Mouse (Mus musculus) erythroid progenitor cell, adult 5-6 weeks (primary cell): Measurements from ENCODE around the gene Lbr. TPM values are rescaled to one million over a fixed set of nuclear protein-coding genes. Genes with fewer than 3 reads are reported as not detected.
A peak's percentile ranks its signal among the peaks of the same experiment; 100 is the strongest.

Source experiments
- ATAC-seq: replicated peaks from 2 replicates; pipeline ENCODE4 v1.8.0; 2016; ENCODE audit warnings: moderate number of reproducible peaks, mild to moderate bottlenecking, moderate TSS enrichment, inconsistent platforms; ENCODE audit not compliant: poor library complexity, low FRiP score, severe bottlenecking
- total RNA-seq, 2 experiments: library from RNA; stranded (forward) in 1 of 2; stranded (reverse) in 1 of 2; fragments of 150-400 nt in 1 of 2; fragments of 186-747, 209-891 nt in 1 of 2; gene quantifications; 2 replicates each; pipeline versions ENCODE4 v1.2.3 to v1.2.4; 2015 to 2017; ENCODE audit warnings: low replicate concordance in 2 of 2

The Lbr gene
- total RNA-seq, 2 experiments from 2014 or later: 1,191 to 1,371 TPM

- ATAC-seq: no peak
These were observed 12.0 kb upstream of the Lbr start for GRCm38 (mm10) chr1:181854829-181855228.

- ATAC-seq: no peak; the same call in 1 of the 2 replicates
These were observed 10.4 kb upstream of the Lbr start for GRCm38 (mm10) chr1:181853081-181853736.

GRCm38 (mm10) chr1:181852466-181852865, 9.6 kb upstream of the Lbr start:
- no peak for ATAC-seq

GRCm38 (mm10) chr1:181851521-181852310, 8.9 kb upstream of the Lbr start:
- ATAC-seq: no peak

GRCm38 (mm10) chr1:181850441-181850840, 7.6 kb upstream of the Lbr start:
- no peak for ATAC-seq

GRCm38 (mm10) chr1:181848210-181848609, 5.4 kb upstream of the Lbr start:
- ATAC-seq: no peak

- no peak for ATAC-seq
These were observed 4.5 kb upstream of the Lbr start for GRCm38 (mm10) chr1:181847396-181847795.

GRCm38 (mm10) chr1:181845767-181846166, 2.9 kb upstream of the Lbr start:
- no peak for ATAC-seq

GRCm38 (mm10) chr1:181844874-181845547, 2.2 kb upstream of the Lbr start:
- ATAC-seq: no peak

GRCm38 (mm10) chr1:181841864-181842672, 778 bp downstream of the Lbr start:
- ATAC-seq: peak; percentile 94

GRCm38 (mm10) chr1:181841396-181841795, 1.4 kb downstream of the Lbr start:
- ATAC-seq: peak; percentile 30

GRCm38 (mm10) chr1:181839746-181840366, 3.0 kb downstream of the Lbr start:
- no peak for ATAC-seq

GRCm38 (mm10) chr1:181838111-181838510, 4.7 kb downstream of the Lbr start:
- no peak for ATAC-seq

GRCm38 (mm10) chr1:181833143-181833542, 9.7 kb downstream of the Lbr start:
- ATAC-seq: no peak

GRCm38 (mm10) chr1:181832720-181833119, 10.1 kb downstream of the Lbr start:
- no peak for ATAC-seq

GRCm38 (mm10) chr1:181828365-181828764, 14.5 kb downstream of the Lbr start:
- ATAC-seq: no peak

GRCm38 (mm10) chr1:181826716-181827115, 16.1 kb downstream of the Lbr start:
- ATAC-seq: no peak

GRCm38 (mm10) chr1:181811481-181812223, 31.2 kb downstream of the Lbr start:
- no peak for ATAC-seq

- no peak for ATAC-seq
These were observed 42.2 kb downstream of the Lbr start for GRCm38 (mm10) chr1:181800667-181801066.
